Mouse (Mus musculus): Measurements from ENCODE around the gene Pecam1. TPM values are rescaled to one million over a fixed set of nuclear protein-coding genes. Genes with fewer than 3 reads are reported as not detected.
A peak's percentile ranks its signal among the peaks of the same experiment; 100 is the strongest.

Pecam1 gene
- polyA plus RNA-seq, 1 experiment = 10.7 TPM

- H3K4me1 ChIP-seq (ENCODE audit: control insufficient read depth, insufficient read depth, insufficient read length, low read length) = peaks cover 20% of the 10 kb centered on the region
- no peaks in the 10 kb centered on the region for H3K27me3 ChIP-seq (ENCODE audit: control insufficient read depth, insufficient read depth, low read length)
- no peak overlapping the region for H3K4me3 ChIP-seq (ENCODE audit: low read depth, low read length)
- WGBS = 76% methylated on average over 5 of the region's 5 CpGs
- H3K36me3 ChIP-seq (ENCODE audit: control insufficient read depth, insufficient read depth, low read length) = no peaks in the 10 kb centered on the region
- no peak overlapping the region for H3K27ac ChIP-seq (ENCODE audit: insufficient read depth, low read depth, low read length)
- no peak for TF ChIP-seq POLR2A (IDR thresholded peaks at IDR 0.05; ENCODE audit: low read depth, low read length)
These were observed 33.9 kb downstream of the Pecam1 start for GRCm38 (mm10) chr11:106716568-106716967.

GRCm38 (mm10) chr11:106715066-106715465, 35.4 kb downstream of the Pecam1 start:
- no peaks in the 10 kb centered on the region for H3K27me3 ChIP-seq (ENCODE audit: control insufficient read depth, insufficient read depth, low read length)
- H3K4me1 ChIP-seq (ENCODE audit: control insufficient read depth, insufficient read depth, insufficient read length, low read length) = peaks cover 14% of the 10 kb centered on the region
- TF ChIP-seq POLR2A (IDR thresholded peaks at IDR 0.05; ENCODE audit: low read depth, low read length) (no peak), CTCF (IDR thresholded peaks at IDR 0.05; ENCODE audit: extremely low read depth, insufficient read length, insufficient replicate concordance, low read depth, low read length) (no peak)
- 86% methylated on average over 6 of the region's 6 CpGs for WGBS
- H3K36me3 ChIP-seq (ENCODE audit: control insufficient read depth, insufficient read depth, low read length) = no peaks in the 10 kb centered on the region
- peak overlapping the region; percentile 46 for H3K27ac ChIP-seq (ENCODE audit: insufficient read depth, low read depth, low read length)
- H3K4me3 ChIP-seq (ENCODE audit: low read depth, low read length) = peak overlapping the region; percentile 46

GRCm38 (mm10) chr11:106710789-106711188, 39.6 kb downstream of the Pecam1 start:
- Histone ChIP-seq H3K27ac (ENCODE audit: insufficient read depth, low read depth, low read length) (0 out of 2 replicates have a peak overlapping the region, but pooled peaks have one; percentile 9), H3K4me3 (ENCODE audit: low read depth, low read length) (no peak overlapping the region), H3K36me3 (ENCODE audit: control insufficient read depth, insufficient read depth, low read length) (no peaks in the 10 kb centered on the region), H3K4me1 (ENCODE audit: control insufficient read depth, insufficient read depth, insufficient read length, low read length) (peaks cover 22% of the 10 kb centered on the region), H3K27me3 (ENCODE audit: control insufficient read depth, insufficient read depth, low read length) (no peaks in the 10 kb centered on the region)
- WGBS = 82% methylated on average over 5 of the region's 5 CpGs
- TF ChIP-seq POLR2A (IDR thresholded peaks at IDR 0.05; ENCODE audit: low read depth, low read length) = no peak

GRCm38 (mm10) chr11:106709227-106709985, 41.0 kb downstream of the Pecam1 start:
- Histone ChIP-seq H3K27ac (ENCODE audit: insufficient read depth, low read depth, low read length) (no peak overlapping the region), H3K4me1 (ENCODE audit: control insufficient read depth, insufficient read depth, insufficient read length, low read length) (peaks cover 22% of the 10 kb centered on the region), H3K36me3 (ENCODE audit: control insufficient read depth, insufficient read depth, low read length) (no peaks in the 10 kb centered on the region), H3K4me3 (ENCODE audit: low read depth, low read length) (0 out of 2 replicates have a peak overlapping the region, but pooled peaks have one; percentile 0), H3K27me3 (ENCODE audit: control insufficient read depth, insufficient read depth, low read length) (no peaks in the 10 kb centered on the region)
- TF ChIP-seq POLR2A (IDR thresholded peaks at IDR 0.05; ENCODE audit: low read depth, low read length) = no peak
- TF ChIP-seq CTCF (IDR thresholded peaks at IDR 0.05; ENCODE audit: extremely low read depth, insufficient read length, insufficient replicate concordance, low read depth, low read length) = no peak
- 25% methylated on average over 15 of the region's 15 CpGs for WGBS

GRCm38 (mm10) chr11:106707866-106708265, 42.6 kb downstream of the Pecam1 start:
- Histone ChIP-seq H3K36me3 (ENCODE audit: control insufficient read depth, insufficient read depth, low read length) (no peaks in the 10 kb centered on the region), H3K27ac (ENCODE audit: insufficient read depth, low read depth, low read length) (no peak overlapping the region), H3K4me3 (ENCODE audit: low read depth, low read length) (no peak overlapping the region), H3K27me3 (ENCODE audit: control insufficient read depth, insufficient read depth, low read length) (no peaks in the 10 kb centered on the region), H3K4me1 (ENCODE audit: control insufficient read depth, insufficient read depth, insufficient read length, low read length) (peaks cover 22% of the 10 kb centered on the region)
- no peak for TF ChIP-seq CTCF (IDR thresholded peaks at IDR 0.05; ENCODE audit: extremely low read depth, insufficient read length, insufficient replicate concordance, low read depth, low read length)
- TF ChIP-seq POLR2A (IDR thresholded peaks at IDR 0.05; ENCODE audit: low read depth, low read length) = no peak
- WGBS = 37% methylated on average over 3 of the region's 3 CpGs

GRCm38 (mm10) chr11:106707085-106707484, 43.3 kb downstream of the Pecam1 start:
- Histone ChIP-seq H3K36me3 (ENCODE audit: control insufficient read depth, insufficient read depth, low read length) (no peaks in the 10 kb centered on the region), H3K4me1 (ENCODE audit: control insufficient read depth, insufficient read depth, insufficient read length, low read length) (peaks cover 19% of the 10 kb centered on the region), H3K27me3 (ENCODE audit: control insufficient read depth, insufficient read depth, low read length) (no peaks in the 10 kb centered on the region), H3K27ac (ENCODE audit: insufficient read depth, low read depth, low read length) (no peak overlapping the region), H3K4me3 (ENCODE audit: low read depth, low read length) (no peak overlapping the region)
- 87% methylated on average over 8 of the region's 8 CpGs for WGBS
- no peak for TF ChIP-seq CTCF (IDR thresholded peaks at IDR 0.05; ENCODE audit: extremely low read depth, insufficient read length, insufficient replicate concordance, low read depth, low read length)
- TF ChIP-seq POLR2A (IDR thresholded peaks at IDR 0.05; ENCODE audit: low read depth, low read length) = no peak

- 73% methylated on average over 4 of the region's 4 CpGs for WGBS
- Histone ChIP-seq H3K27me3 (ENCODE audit: control insufficient read depth, insufficient read depth, low read length) (no peaks in the 10 kb centered on the region), H3K4me1 (ENCODE audit: control insufficient read depth, insufficient read depth, insufficient read length, low read length) (peaks cover 14% of the 10 kb centered on the region), H3K4me3 (ENCODE audit: low read depth, low read length) (no peak overlapping the region), H3K27ac (ENCODE audit: insufficient read depth, low read depth, low read length) (no peak overlapping the region), H3K36me3 (ENCODE audit: control insufficient read depth, insufficient read depth, low read length) (no peaks in the 10 kb centered on the region)
- TF ChIP-seq CTCF (IDR thresholded peaks at IDR 0.05; ENCODE audit: extremely low read depth, insufficient read length, insufficient replicate concordance, low read depth, low read length) = no peak
- no peak for TF ChIP-seq POLR2A (IDR thresholded peaks at IDR 0.05; ENCODE audit: low read depth, low read length)
These were observed 44.2 kb downstream of the Pecam1 start for GRCm38 (mm10) chr11:106706212-106706611.

Data from small intestine, adult 2 months (tissue).